ENCODE assay signal across 26 mouse cellular contexts in the genomic region with DNA sequence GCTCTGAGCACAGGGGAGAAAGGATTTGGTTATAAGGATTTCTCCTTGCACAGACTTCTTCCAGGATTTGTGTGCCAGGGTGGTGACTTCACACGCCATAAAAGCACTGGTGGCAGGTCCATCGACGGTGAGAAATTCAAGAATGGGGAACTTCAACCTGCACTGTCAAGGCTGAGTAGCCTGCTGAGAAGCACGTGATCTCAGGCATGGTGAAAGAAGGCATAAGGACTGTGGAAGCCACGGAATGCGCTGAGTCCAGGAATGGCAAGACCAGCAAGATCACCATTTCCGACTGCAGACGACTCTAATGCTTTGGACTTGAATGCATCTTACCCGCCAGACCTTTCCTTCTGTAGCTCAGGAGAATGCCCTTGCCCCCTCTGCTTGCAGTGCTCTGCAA. TPM values are rescaled to one million over a fixed set of nuclear protein-coding genes. Genes with fewer than 3 reads are reported as not detected.
DNase-seq lines count a peak whose midpoint lies in the region; ATAC-seq and TF ChIP-seq lines count a peak whose summit lies in the region.
"Had no signal": no experiment of that assay in that cellular context is flagged by ENCODE, and none has a peak within 500 bp of the region (broad histone marks: within the 10 kb centered on the region; RNA-seq: fewer than 3 reads in every experiment).

No protein-coding gene starts in this region.

- no peaks in the 10 kb centered on the region for H3K36me3 ChIP-seq in kidney, postnatal 0 days (ENCODE audit: insufficient read depth, low read length)
- H3K36me3 ChIP-seq: embryonic facial prominence, embryonic 12.5 days; heart, embryonic 10.5 days; lung, embryonic 15.5 days; midbrain, embryonic 15.5 days; neural tube, embryonic 15.5 days had no signal

- no peak for TF ChIP-seq CTCF in kidney, postnatal 0 days (IDR thresholded peaks at IDR 0.05; ENCODE audit: low read depth)

- no peaks in the 10 kb centered on the region for H3K9me3 ChIP-seq in kidney, postnatal 0 days (replicated peaks; ENCODE audit: low read length)
- H3K9me3 ChIP-seq: embryonic facial prominence, embryonic 12.5 days; heart, embryonic 10.5 days; lung, embryonic 15.5 days; midbrain, embryonic 15.5 days; neural tube, embryonic 15.5 days had no signal

- H3K27me3 ChIP-seq in kidney, postnatal 0 days (ENCODE audit: insufficient read depth, low read length) = no peaks in the 10 kb centered on the region
- H3K27me3 ChIP-seq: embryonic facial prominence, embryonic 12.5 days; lung, embryonic 15.5 days; midbrain, embryonic 15.5 days; neural tube, embryonic 15.5 days; Patski had no signal

- ATAC-seq in kidney, postnatal 0 days (replicated peaks; ENCODE audit: low FRiP score, low read depth) = peak; percentile 87
- 0 out of 2 replicates have a peak, but pooled peaks have one; percentile 38 for ATAC-seq in megakaryocyte progenitor cell, adult 5-6 weeks (replicated peaks; ENCODE audit: poor library complexity)
- ATAC-seq: forebrain, embryonic 16.5 days; midbrain, embryonic 15.5 days; Patski had no signal

- no peak overlapping the region for H3K4me2 ChIP-seq in kidney, postnatal 0 days (ENCODE audit: low read length)
- H3K4me2 ChIP-seq: embryonic facial prominence, embryonic 12.5 days; lung, embryonic 15.5 days; midbrain, embryonic 15.5 days; neural tube, embryonic 15.5 days had no signal

- WGBS in kidney, postnatal 0 days = 23% methylated on average over 9 of the region's 9 CpGs

- H3K9ac ChIP-seq in kidney, postnatal 0 days (ENCODE audit: low read depth, low read length) = no peak overlapping the region
- H3K9ac ChIP-seq: embryonic facial prominence, embryonic 12.5 days; liver, embryonic 14.5 days; lung, embryonic 15.5 days; midbrain, embryonic 15.5 days; neural tube, embryonic 15.5 days had no signal

- H3K4me1 ChIP-seq in kidney, postnatal 0 days (replicated peaks; ENCODE audit: insufficient read depth, low read length) = 0 out of 2 replicates have a peak, but pooled peaks cover 2% of the 10 kb centered on the region
- H3K4me1 ChIP-seq: midbrain, embryonic 15.5 days; neural tube, embryonic 15.5 days had no signal

- H3K27ac ChIP-seq in kidney, postnatal 0 days = no peak overlapping the region
- H3K27ac ChIP-seq: embryonic facial prominence, embryonic 12.5 days; heart, embryonic 10.5 days; liver, embryonic 14.5 days; lung, embryonic 15.5 days; midbrain, embryonic 15.5 days; neural tube, embryonic 15.5 days; stomach, postnatal 0 days had no signal

- H3K4me3 ChIP-seq in kidney, postnatal 0 days (replicated peaks; ENCODE audit: low read depth, low read length) = no peak overlapping the region
- H3K4me3 ChIP-seq: embryonic facial prominence, embryonic 12.5 days; erythroblast, embryonic 14.5 days; heart, embryonic 10.5 days; lung, embryonic 15.5 days; midbrain, embryonic 15.5 days; neural tube, embryonic 15.5 days had no signal

- DNase-seq in ZHBTc4 (ENCODE audit: low read depth, low spot score) = peak; percentile 59
- DNase-seq in kidney, adult 18-20 months = peak; percentile 28
- DNase-seq in kidney, postnatal 0 days (ENCODE audit: low spot score) = peak; percentile 76
- no peak for DNase-seq in cerebellum, postnatal 10 days
- DNase-seq in embryo, embryonic 11 days = no peak
- no peak for DNase-seq in adrenal gland, adult 18-20 months (ENCODE audit: low spot score in 2 of 2)
- DNase-seq: cerebellum, adult 8-10 months; gastrocnemius, postnatal 36 days; heart, postnatal 10 days; layer of hippocampus, postnatal 36 days; retina, postnatal 1 day; right cerebral cortex, postnatal 4 days had no signal

RNA-seq across cellular contexts. Expression of gene Cd2, which starts 23.2 kb away (rescaled TPM):
- polyA plus RNA-seq in kidney, postnatal 0 days (2015; fragmentation: Nextera tagmentation; extraction: Ambion mirVana) = not detected in 2 replicates
- not detected in 2 replicates for total RNA-seq in megakaryocyte progenitor cell, adult 5-6 weeks (2015)
- total RNA-seq in megakaryocyte progenitor cell, adult 5-6 weeks (2017) = not detected in 2 replicates
- total RNA-seq in adrenal gland, adult 18-20 months (2021) = 1 to 10 TPM in 1 of 2 experiments, under 1 TPM in 1; 0.76 to 1.5 TPM
- total RNA-seq: layer of hippocampus, adult 18-20 months; layer of hippocampus, postnatal 36 days; left cerebral cortex, postnatal 25 days had no signal
- polyA plus RNA-seq: embryonic facial prominence, embryonic 12.5 days; erythroblast, embryonic 14.5 days; limb, embryonic 14.5 days; liver, embryonic 14.5 days; midbrain, embryonic 15.5 days; neural tube, embryonic 15.5 days; Patski; stomach, postnatal 0 days had no signal

Comparison
In these comparisons a context has a peak if more than half of its experiments do, and no peak if none do; other contexts are left out.
1. DNase-seq: peak in ZHBTc4 (single experiment), kidney, adult 18-20 months (single experiment) and kidney, postnatal 0 days (single experiment); none in cerebellum, postnatal 10 days (0 of 2), embryo, embryonic 11 days (single experiment) and adrenal gland, adult 18-20 months (0 of 2).